Mouse (Mus musculus): ENCODE results near the gene Rbfox3. TPM values are rescaled to one million over a fixed set of nuclear protein-coding genes. Genes with fewer than 3 reads are reported as not detected.

Rbfox3 gene
- polyA plus RNA-seq, 1 experiment from 2014 or later = 32.0 TPM

DNA sequence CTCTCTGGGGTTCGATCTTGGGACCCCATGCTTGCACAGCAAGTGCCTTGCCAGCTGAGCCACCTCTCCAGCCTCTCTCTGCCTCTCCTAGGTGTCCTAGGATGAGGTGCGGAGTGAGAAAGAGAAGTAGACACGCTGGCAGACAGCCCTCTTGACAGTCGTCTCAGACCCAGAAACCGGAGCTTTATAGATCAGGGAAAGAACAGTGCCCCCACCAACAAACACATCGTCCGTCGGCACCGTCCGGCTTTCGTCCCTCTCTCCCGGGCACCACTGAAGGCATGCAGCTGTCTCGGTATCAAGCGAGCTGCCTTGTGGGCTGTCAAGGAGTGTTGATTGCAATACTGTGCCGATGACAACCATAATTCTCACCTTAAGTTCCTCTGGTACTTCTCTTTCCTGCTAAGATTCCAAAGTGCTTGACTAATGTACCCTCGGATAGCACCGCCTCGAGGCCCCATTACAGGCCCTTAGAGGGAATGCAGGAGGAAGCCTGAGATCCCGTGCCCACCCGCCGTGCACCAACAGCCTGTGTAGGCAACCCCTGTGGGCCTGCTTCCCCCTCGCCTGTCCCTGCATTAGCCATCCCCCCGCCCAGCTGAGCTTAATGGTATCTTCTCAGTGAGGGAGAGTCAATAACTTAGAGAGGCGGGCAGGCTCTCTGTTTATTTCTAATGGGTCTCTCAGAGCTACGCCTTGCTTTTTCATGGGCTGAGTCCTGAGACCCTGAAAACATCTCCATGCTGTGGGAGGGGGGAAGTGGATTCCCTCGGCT is 11.4 kb downstream of the Rbfox3 start:
- Histone ChIP-seq H3K27ac (no peak overlapping the region), H3K27me3 (0 out of 2 replicates have a peak, but pooled peaks cover 11% of the 10 kb centered on the region), H3K9me3 (replicated peaks) (no peaks in the 10 kb centered on the region), H3K36me3 (ENCODE audit: poor library complexity, severe bottlenecking) (no peaks in the 10 kb centered on the region), H3K9ac (no peak overlapping the region), H3K4me2 (no peak overlapping the region), H3K4me3 (no peak overlapping the region), H3K4me1 (peaks cover 51% of the 10 kb centered on the region)
- ATAC-seq = no peak
- WGBS = 64% methylated on average over 26 of the region's 26 CpGs

DNA sequence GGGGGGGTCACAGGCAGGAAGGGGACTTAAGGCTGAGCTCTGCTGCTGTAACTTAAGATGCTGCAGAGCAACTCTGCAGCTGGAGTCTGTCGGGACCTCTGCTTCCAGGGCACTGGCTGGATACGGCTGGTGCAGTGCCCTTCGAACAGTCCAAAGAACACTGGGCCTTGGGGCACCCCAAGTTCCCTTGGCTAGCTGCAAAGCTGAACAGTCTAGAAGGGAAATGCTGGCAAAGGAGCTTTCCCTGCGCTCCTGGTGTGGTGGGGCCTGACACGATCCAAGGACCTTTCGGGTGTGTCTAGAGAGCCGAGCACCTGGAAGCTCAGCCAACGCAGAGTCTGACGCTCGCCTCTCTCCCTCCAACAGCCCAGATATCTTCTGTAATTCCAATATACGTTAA is 12.8 kb downstream of the Rbfox3 start:
- Histone ChIP-seq H3K4me3 (no peak overlapping the region), H3K4me1 (peaks cover 48% of the 10 kb centered on the region), H3K9me3 (replicated peaks) (no peaks in the 10 kb centered on the region), H3K9ac (no peak overlapping the region; the same call in 1 of the 2 replicates), H3K27ac (no peak overlapping the region), H3K27me3 (0 out of 2 replicates have a peak, but pooled peaks cover 11% of the 10 kb centered on the region), H3K36me3 (ENCODE audit: poor library complexity, severe bottlenecking) (no peaks in the 10 kb centered on the region), H3K4me2 (no peak overlapping the region)
- ATAC-seq = no peak
- 80% methylated on average over 11 of the region's 11 CpGs for WGBS

DNA sequence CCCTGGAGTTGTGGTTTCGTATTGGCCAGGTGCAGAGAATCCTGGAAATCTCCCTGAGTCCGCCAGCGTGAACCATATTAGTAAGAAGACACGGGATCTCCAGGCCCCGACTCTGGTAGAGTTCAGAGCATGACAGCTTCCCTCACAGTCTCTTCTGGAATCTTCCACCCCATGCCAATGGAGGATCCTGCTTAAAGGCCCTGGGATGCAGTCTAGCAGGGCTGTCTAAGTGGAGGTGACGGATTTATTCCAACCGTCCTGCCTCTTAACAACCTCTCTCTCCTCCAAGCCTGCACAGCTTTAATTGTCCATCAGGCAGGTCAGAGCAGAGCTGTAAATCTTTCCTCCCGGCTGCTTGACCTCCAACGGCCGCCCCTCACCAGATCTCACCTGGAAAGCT is 13.2 kb downstream of the Rbfox3 start:
- H3K4me3 ChIP-seq = no peak overlapping the region
- ATAC-seq = no peak
- H3K36me3 ChIP-seq (ENCODE audit: poor library complexity, severe bottlenecking) = no peaks in the 10 kb centered on the region
- no peak overlapping the region for H3K4me2 ChIP-seq
- H3K4me1 ChIP-seq = peaks cover 48% of the 10 kb centered on the region
- H3K27me3 ChIP-seq = 0 out of 2 replicates have a peak, but pooled peaks cover 11% of the 10 kb centered on the region
- H3K9me3 ChIP-seq (replicated peaks) = no peaks in the 10 kb centered on the region
- H3K9ac ChIP-seq = no peak overlapping the region; the same call in 1 of the 2 replicates
- WGBS = 61% methylated on average over 10 of the region's 10 CpGs
- H3K27ac ChIP-seq = no peak overlapping the region

DNA sequence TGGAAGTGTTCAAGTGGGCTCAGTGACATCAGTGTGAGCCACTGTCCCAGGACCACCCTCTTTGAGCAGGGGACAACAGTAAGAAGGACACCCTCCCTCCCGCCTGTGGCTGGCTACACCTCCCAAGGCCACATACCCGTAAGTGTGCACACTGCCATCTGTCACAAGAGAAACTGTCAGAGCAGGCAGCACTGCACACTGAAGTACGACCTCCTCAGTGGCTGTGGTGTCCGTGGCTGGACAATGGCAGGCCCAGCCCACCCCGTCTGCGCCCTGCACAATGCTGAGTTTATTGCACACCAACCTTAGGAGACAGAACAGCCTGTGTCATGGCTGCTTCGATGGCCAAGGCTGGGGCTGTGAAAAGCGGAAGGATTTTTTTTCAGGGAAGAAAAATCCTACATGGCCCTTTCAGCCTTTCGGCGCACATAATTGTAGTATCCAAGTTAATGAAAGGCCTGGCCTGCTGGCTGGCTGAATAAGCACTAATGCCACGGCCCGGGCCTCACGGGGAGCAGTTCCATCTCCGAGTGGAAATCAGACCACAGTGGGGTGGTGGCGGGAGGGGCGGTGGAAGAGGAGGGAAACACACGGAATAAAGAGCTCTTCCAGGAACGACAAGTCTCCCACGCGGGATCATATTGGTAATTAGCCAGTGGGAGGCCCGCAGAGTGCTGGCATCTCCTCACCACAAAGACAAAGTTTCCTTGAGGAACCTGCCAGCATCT is 14.1 kb downstream of the Rbfox3 start:
- H3K9ac ChIP-seq = peak overlapping the region; percentile 39; the same call in 1 of the 2 replicates
- peaks cover 48% of the 10 kb centered on the region for H3K4me1 ChIP-seq
- peak; percentile 55; the same call in 1 of the 2 replicates for ATAC-seq
- H3K27ac ChIP-seq = peak overlapping the region; percentile 58
- no peaks in the 10 kb centered on the region for H3K36me3 ChIP-seq (ENCODE audit: poor library complexity, severe bottlenecking)
- 10% methylated on average over 21 of the region's 21 CpGs for WGBS
- H3K27me3 ChIP-seq = 0 out of 2 replicates have a peak, but pooled peaks cover 11% of the 10 kb centered on the region
- no peaks in the 10 kb centered on the region for H3K9me3 ChIP-seq (replicated peaks)
- H3K4me2 ChIP-seq = peak overlapping the region; percentile 24; the same call in 1 of the 2 replicates
- no peak overlapping the region for H3K4me3 ChIP-seq

DNA sequence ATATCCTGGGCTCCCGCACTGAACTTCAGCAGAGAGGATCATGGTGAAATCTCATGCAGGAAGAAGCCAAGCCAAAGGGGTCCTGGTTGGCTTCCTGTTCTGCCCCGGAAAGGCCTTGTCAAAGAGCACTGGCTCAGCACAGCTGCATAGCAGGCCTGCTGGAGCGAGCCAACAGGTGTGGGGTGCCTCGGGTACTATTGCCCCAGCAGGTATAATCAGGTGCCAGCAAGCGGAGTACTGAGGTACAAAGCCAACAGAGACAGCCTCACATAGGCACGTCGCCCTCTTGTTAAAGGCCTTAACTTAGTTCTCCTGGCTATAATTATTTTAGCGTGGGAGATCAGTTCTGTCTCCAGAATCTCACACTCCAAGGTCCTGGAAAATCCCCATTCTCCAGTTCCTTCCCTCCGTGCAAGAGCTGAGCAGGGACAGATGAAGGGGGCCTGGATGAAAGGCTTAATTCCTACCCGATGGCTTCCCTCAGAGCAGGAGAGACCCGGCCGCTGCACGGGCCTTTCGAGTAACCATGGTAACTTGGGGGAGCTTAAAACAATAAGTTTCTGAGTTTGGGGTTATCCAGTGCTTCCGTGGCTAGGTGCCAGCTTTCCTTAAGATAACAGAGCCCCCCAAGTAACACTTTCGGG is 15.2 kb downstream of the Rbfox3 start:
- no peak overlapping the region; the same call in 1 of the 2 replicates for H3K27ac ChIP-seq

DNA sequence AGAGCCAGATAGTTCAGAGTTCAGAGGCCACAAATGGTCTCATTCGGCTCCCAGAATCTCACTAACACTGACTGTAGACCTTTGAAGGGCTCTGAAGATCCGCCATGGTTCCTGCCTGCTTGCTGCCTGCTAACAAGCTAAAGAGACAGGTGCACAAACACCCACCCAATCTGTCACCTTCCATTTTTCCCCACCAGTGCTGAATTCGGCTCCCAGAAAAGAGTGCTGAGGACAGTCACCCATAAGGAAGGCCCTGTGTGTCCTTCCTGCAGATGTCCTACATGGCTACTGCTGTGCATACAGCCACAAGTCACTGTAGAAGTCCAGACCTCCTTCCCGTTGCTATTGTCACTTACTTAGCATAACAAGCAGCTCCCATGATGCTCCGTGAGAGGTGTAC is 16.6 kb downstream of the Rbfox3 start:
- no peak for ATAC-seq
- WGBS = 81% methylated on average over 5 of the region's 5 CpGs
- Histone ChIP-seq H3K4me3 (no peak overlapping the region), H3K4me1 (peaks cover 58% of the 10 kb centered on the region), H3K27me3 (0 out of 2 replicates have a peak, but pooled peaks cover 7% of the 10 kb centered on the region), H3K9ac (no peak overlapping the region), H3K4me2 (no peak overlapping the region), H3K9me3 (replicated peaks) (no peaks in the 10 kb centered on the region), H3K27ac (no peak overlapping the region), H3K36me3 (ENCODE audit: poor library complexity, severe bottlenecking) (no peaks in the 10 kb centered on the region)

More for the DNA sequence above, 15.2 kb downstream of the Rbfox3 start:
- WGBS = 29% methylated on average over 16 of the region's 16 CpGs
- H3K4me3 ChIP-seq = no peak overlapping the region
- peaks cover 55% of the 10 kb centered on the region for H3K4me1 ChIP-seq
- ATAC-seq = no peak
- no peaks in the 10 kb centered on the region for H3K36me3 ChIP-seq (ENCODE audit: poor library complexity, severe bottlenecking)
- no peaks in the 10 kb centered on the region for H3K9me3 ChIP-seq (replicated peaks)
- H3K4me2 ChIP-seq = no peak overlapping the region
- H3K27me3 ChIP-seq = 0 out of 2 replicates have a peak, but pooled peaks cover 11% of the 10 kb centered on the region
- H3K9ac ChIP-seq = peak overlapping the region; percentile 19; the same call in 1 of the 2 replicates

DNA sequence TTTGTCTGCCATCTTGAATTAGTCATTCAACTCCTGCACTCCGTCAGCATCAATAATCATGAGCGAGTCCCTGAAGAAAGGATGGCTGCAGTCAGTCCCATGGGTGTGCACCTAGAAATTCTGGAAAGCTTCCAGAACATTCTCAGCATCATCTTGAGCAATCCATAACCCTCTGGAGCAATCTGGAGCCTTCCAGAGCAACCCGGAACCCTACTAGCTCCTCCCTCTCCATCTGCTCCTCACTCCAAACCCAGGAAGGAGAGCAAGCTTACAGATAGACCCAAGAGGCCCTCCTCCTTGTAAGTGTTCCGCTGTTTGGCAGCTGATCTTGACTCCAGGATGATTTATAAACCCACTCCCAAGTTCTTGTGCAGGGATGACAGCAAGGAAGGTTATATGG is 17.2 kb downstream of the Rbfox3 start:
- no peak overlapping the region for H3K4me2 ChIP-seq
- H3K27ac ChIP-seq = no peak overlapping the region
- H3K4me1 ChIP-seq = peaks cover 55% of the 10 kb centered on the region
- no peaks in the 10 kb centered on the region for H3K36me3 ChIP-seq (ENCODE audit: poor library complexity, severe bottlenecking)
- 0 out of 2 replicates have a peak, but pooled peaks cover 3% of the 10 kb centered on the region for H3K27me3 ChIP-seq
- H3K9me3 ChIP-seq (replicated peaks) = no peaks in the 10 kb centered on the region
- no peak for ATAC-seq
- no peak overlapping the region for H3K9ac ChIP-seq
- WGBS = 86% methylated on average over 4 of the region's 4 CpGs
- no peak overlapping the region for H3K4me3 ChIP-seq

DNA sequence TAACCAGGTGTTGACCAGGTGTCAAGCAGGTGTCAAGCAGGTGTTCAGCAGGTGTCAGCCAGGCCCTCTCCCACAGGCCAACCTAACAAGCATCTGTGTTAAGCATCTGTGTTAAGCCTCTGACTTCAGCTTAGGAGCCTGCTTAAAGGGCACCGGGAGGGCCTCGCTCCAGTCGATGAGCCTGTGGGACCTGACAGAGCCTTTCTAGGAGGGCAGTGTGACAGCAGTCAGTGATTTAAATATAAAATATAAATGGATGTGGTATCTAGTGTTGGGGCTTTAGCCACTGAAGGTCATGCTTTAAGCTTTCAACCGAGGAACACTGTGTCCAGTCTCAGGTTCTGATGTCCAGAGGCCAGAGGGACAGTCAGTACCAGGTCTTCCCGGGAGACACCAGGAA is 18.5 kb downstream of the Rbfox3 start:
- H3K4me2 ChIP-seq = no peak overlapping the region
- no peaks in the 10 kb centered on the region for H3K36me3 ChIP-seq (ENCODE audit: poor library complexity, severe bottlenecking)
- no peaks in the 10 kb centered on the region for H3K27me3 ChIP-seq
- H3K4me3 ChIP-seq = no peak overlapping the region
- WGBS = 88% methylated on average over 5 of the region's 5 CpGs
- ATAC-seq = no peak
- H3K9ac ChIP-seq = no peak overlapping the region
- H3K27ac ChIP-seq = no peak overlapping the region
- H3K4me1 ChIP-seq = peaks cover 45% of the 10 kb centered on the region
- H3K9me3 ChIP-seq (replicated peaks) = no peaks in the 10 kb centered on the region

DNA sequence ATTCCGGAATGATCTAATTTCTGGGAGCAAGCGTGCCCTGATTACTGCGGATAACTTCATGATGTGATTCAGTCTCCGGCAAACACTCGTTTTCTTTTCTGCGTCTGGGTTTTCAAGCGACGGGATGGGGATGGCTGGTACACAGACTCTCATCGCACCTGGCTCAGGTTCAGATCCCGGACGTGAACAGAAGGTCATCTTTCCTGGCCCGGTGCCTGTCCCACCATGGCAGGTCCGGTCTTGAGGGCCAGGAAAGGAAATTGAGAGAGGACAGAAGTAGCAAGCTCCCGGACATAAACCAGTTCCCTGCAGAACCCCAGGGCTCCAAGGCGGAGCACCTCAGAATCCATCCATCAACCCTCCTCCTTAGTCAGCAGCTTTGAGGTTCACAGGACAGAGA is 19.9 kb downstream of the Rbfox3 start:
- WGBS = 86% methylated on average over 15 of the region's 15 CpGs
- H3K4me3 ChIP-seq = no peak overlapping the region
- H3K36me3 ChIP-seq (ENCODE audit: poor library complexity, severe bottlenecking) = no peaks in the 10 kb centered on the region
- no peak overlapping the region for H3K4me2 ChIP-seq
- no peaks in the 10 kb centered on the region for H3K27me3 ChIP-seq
- H3K4me1 ChIP-seq = peaks cover 31% of the 10 kb centered on the region
- H3K9ac ChIP-seq = no peak overlapping the region; the same call in 1 of the 2 replicates
- ATAC-seq = no peak
- peak overlapping the region; percentile 14; the same call in 1 of the 2 replicates for H3K27ac ChIP-seq
- no peaks in the 10 kb centered on the region for H3K9me3 ChIP-seq (replicated peaks)

DNA sequence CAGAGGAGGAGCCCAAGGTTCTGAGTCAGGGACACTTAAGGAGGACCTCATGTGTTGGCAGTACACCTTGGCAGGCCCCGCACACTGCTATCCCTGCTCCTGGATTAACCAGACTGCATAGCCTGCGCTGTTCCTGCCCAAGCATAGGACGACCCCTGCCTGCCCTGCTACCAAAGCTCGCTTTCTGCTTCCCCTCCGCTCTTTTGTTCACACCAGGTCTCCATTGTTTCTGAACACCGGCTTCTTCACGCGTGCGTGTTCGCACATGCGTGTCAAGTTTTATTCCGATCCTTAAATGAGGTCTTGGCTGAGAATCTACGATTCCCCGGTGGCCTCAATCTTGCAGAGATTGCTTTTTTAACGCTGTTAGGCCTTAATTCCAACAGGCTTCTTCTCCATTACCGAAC is 20.4 kb downstream of the Rbfox3 start:
- Histone ChIP-seq H3K36me3 (ENCODE audit: poor library complexity, severe bottlenecking) (no peaks in the 10 kb centered on the region), H3K27me3 (no peaks in the 10 kb centered on the region)

DNA sequence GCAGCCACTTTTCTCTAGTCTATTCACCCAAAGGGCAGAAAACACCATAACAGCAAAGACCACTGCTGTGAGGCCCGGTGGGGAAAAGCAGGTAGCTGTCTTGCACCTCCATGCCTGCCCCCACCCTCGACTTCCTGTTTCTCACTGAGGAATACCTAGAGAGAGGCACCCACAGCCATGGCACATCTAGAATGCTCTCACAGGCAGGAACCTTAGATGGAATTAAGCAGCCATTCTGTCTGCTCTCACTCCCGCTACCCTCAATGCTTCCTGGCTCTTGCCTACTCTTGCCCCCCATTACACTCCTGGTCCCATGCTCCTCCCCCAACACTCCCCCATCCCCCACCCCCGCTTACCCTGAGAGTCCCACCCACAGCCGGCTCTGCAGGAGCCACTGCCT is 20.9 kb downstream of the Rbfox3 start:
- no peaks in the 10 kb centered on the region for H3K27me3 ChIP-seq
- no peak overlapping the region for H3K4me3 ChIP-seq
- H3K9me3 ChIP-seq (replicated peaks) = no peaks in the 10 kb centered on the region
- ATAC-seq = no peak
- H3K36me3 ChIP-seq (ENCODE audit: poor library complexity, severe bottlenecking) = no peaks in the 10 kb centered on the region
- WGBS = 63% methylated on average over 5 of the region's 5 CpGs
- peaks cover 21% of the 10 kb centered on the region for H3K4me1 ChIP-seq
- no peak overlapping the region for H3K4me2 ChIP-seq
- H3K9ac ChIP-seq = no peak overlapping the region
- no peak overlapping the region for H3K27ac ChIP-seq

More for the DNA sequence above, 20.4 kb downstream of the Rbfox3 start:
- Histone ChIP-seq H3K4me1 (peaks cover 26% of the 10 kb centered on the region), H3K27ac (0 out of 2 replicates have a peak overlapping the region, but pooled peaks have one; percentile 10), H3K9me3 (replicated peaks) (no peaks in the 10 kb centered on the region), H3K4me2 (no peak overlapping the region), H3K9ac (no peak overlapping the region; the same call in 1 of the 2 replicates), H3K4me3 (no peak overlapping the region)
- WGBS = 45% methylated on average over 16 of the region's 16 CpGs
- peak; percentile 43; the same call in 1 of the 2 replicates for ATAC-seq
